Mouse (Mus musculus): ENCODE results near the gene Kcnip4.
A peak's percentile ranks its signal among the peaks of the same experiment; 100 is the strongest.

Gene Kcnip4

DNA sequence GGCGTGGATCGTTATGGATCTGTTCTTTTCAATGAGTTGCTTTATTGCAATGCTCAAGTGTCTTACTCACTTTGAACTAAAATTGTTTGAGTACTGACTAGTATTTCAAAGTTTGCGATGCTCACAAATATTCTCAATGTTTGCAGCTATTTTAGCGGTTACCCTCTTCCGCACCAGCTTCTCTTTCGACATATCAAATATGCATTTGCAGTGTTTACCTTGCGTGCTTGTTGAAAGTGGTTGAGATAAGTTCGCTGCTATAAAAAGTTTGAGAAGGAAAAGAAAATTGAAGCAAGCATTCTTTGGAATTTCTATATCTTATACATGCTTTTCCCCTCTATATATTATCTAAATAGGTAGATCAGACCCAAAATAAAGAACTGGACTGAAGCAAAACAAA, 634.5 kb downstream of the Kcnip4 start:
- no peak for DNase-seq (ENCODE audit: low read depth, low spot score)

DNA sequence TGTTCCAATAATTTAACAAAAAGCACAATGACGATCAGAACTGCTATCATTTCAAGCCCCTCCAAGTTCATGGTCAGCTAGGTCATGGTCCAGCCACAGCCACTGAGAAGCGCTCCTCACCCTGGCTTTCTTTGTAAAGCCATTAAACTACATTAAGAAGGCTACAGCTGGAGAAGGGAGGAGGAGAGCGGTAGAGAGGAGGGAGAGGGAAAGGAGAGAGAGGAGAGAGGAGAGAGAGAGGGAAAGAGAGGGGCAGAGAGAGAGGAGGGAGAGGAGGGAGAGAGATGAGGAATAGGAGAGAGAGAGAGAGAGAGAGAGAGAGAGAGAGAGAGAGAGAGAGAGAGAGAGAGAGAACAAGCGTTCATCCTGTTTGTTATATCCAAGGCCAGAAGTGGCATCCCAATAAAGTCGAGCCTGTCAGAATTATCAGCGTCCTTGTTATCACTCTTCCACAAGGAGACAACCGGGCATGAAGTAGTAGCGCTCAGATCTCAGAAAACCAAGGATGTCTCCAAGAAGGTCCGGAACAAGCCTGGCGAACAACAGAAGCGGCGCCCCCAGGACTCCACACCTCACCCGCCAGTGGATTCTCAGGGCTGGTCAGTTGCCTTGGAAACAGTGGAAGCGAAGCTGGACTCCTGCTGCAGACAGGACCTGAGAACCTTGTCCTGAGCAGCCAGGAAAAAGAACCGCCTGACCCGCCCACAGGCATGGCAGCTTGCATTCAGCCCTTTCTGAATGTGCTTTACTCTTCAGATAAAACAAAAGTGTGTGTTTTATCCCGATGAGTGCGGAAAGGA, 635.1 kb downstream of the Kcnip4 start:
- peak; percentile 5 for DNase-seq (ENCODE audit: low read depth, low spot score)

GRCm38 (mm10) chr5:48878081-48878480, 646.6 kb downstream of the Kcnip4 start:
- no peak for DNase-seq (ENCODE audit: low read depth, low spot score)

DNA sequence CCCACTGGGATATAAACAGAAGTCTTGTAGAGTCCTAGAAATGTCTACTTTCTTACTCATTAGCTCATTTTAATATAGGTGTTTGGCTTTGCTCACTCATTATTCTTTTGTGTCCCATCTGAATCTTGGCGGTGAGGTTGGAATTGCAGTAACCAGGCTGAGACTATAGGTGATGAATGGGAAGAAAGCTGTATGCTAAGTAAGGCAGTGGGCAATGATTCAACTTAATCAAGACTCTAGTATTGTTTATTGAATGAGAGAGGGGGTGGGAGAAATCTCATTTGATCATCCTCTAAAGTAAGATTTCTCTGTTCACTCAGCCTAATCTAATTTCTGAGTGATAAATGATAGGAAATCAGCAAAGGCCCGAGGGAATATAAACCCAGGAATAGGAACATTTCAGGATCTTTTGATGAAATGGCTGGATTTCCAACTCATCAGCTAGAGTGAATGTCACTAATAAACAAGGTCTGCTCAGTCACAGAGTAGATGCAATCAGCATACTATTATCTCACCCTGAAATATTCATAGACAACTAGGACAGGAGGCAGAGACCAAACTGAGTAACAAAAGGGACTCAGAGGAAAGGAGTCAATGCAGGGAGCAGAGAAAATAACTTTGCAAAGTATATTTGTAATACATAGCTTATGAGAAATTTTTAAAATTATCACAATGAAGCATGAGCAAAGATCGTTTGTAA, 660.3 kb downstream of the Kcnip4 start:
- DNase-seq (ENCODE audit: low read depth, low spot score) = no peak

- DNase-seq (ENCODE audit: low read depth, low spot score) = no peak
These were observed 683.7 kb downstream of the Kcnip4 start for GRCm38 (mm10) chr5:48840971-48841370.

- DNase-seq (ENCODE audit: low read depth, low spot score) = no peak
These were observed 729.2 kb downstream of the Kcnip4 start for GRCm38 (mm10) chr5:48795526-48795925.

DNA sequence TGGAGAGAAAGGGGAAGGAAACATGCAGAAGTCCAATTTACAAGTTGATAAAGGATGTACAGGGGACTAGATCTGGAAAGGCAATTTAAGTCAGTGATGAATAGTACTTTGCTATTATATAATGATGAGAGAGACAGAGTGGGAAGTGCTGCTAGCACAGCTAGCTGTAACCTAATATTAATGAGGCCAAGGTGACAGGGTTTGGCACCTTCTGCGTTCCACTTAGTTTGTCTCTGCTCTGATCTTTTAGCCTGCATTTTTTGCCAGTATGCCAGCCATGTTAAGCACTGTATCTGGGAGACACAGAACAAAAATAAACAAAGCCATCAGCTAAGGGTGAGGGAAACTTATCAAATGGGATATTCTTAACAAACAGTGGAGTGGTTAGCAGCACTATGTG, 745.3 kb downstream of the Kcnip4 start:
- DNase-seq (ENCODE audit: low read depth, low spot score) = no peak

GRCm38 (mm10) chr5:48748613-48749012, 776.1 kb downstream of the Kcnip4 start:
- no peak for DNase-seq (ENCODE audit: low read depth, low spot score)

- DNase-seq (ENCODE audit: low read depth, low spot score) = peak; percentile 4
These were observed 787.1 kb downstream of the Kcnip4 start for GRCm38 (mm10) chr5:48737640-48738039.

GRCm38 (mm10) chr5:48718166-48718565, 806.5 kb downstream of the Kcnip4 start:
- DNase-seq (ENCODE audit: low read depth, low spot score) = no peak

GRCm38 (mm10) chr5:48705997-48706396, 818.7 kb downstream of the Kcnip4 start:
- DNase-seq (ENCODE audit: low read depth, low spot score) = no peak

GRCm38 (mm10) chr5:48687068-48687467, 837.6 kb downstream of the Kcnip4 start:
- DNase-seq (ENCODE audit: low read depth, low spot score) = no peak

DNA sequence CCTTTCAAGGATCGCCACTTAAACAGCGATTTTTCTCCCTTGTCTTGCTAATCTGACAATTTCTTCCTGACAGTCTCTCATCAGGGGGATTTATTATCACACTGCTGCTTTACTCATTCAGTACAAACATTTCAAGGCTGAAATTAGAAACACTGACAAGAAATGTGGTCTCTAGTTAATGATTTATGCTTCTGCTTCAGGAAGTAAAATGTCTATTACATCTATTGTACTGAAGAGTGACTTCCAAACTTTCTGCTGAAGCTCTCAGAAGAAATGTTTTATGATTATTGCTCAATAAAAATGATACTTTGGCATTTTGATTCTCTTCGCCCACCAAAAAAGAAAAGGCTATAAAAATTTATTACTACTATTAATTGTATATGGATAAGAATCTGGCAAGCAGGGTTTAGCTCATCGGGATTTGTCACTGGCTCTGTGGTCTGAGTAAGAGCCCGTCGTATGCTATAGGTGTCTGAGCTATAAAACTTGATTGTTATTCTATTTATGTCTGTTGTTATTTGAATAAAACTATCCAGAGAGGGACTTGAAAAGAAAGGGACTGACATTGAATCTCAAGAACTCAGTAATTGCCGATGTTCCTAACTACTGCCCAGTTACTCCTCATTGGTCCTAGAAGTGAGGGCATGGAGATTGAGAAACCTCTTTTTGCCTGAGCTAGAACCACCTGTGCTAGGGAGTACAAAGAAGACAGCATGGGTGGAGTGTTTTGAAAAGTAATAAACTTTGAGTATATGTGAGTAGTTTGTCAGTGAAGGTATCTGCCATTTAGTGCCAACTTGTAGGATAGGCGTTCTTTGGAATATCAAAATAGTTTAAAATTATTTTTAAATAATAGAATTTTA, 844.7 kb downstream of the Kcnip4 start:
- no peak for DNase-seq (ENCODE audit: low read depth, low spot score)

GRCm38 (mm10) chr5:48662504-48662903, 862.2 kb downstream of the Kcnip4 start:
- no peak for DNase-seq (ENCODE audit: low read depth, low spot score)

DNA sequence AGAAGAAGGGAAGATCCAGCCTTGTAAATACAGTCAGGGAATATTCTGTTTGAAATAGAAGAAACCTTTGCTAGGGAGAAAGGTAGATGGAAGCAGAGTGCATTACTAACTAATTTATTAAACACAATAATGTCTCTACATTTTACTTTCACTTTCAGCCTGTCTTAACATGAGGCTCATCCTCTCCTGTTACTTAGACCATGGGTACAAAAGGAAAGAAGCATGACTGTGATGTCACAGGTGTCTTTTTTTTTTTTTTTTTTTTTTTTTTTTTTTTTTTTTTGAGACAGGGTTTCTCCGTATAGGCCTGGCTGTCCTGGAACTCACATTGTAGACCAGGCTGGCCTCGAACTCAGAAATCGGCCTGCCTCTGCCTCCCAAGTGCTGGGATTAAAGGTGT, 864.7 kb downstream of the Kcnip4 start:
- no peak for DNase-seq (ENCODE audit: low read depth, low spot score)

GRCm38 (mm10) chr5:48650496-48650895, 874.2 kb downstream of the Kcnip4 start:
- DNase-seq (ENCODE audit: low read depth, low spot score) = no peak

GRCm38 (mm10) chr5:48636675-48637074, 888.0 kb downstream of the Kcnip4 start:
- DNase-seq (ENCODE audit: low read depth, low spot score) = no peak

DNA sequence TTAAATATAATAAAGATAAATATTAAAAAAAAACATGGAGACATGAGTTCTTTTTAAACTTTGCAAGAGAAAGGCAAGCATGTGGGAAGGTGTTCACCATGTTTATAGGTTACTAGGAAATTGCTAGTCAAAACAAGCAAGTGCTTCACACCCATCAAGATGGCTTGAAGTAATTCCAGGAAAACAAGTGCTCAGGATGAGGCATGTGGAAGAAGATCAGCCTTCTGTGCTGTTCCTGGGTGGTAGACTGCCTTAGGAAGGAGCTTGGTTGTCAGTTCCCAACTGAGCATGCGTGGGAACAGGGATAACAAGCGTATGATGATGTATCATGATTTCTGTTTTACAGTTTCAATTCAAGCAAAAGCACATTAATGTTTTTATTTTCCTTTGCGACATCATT, 891.1 kb downstream of the Kcnip4 start:
- no peak for DNase-seq (ENCODE audit: low read depth, low spot score)

DNA sequence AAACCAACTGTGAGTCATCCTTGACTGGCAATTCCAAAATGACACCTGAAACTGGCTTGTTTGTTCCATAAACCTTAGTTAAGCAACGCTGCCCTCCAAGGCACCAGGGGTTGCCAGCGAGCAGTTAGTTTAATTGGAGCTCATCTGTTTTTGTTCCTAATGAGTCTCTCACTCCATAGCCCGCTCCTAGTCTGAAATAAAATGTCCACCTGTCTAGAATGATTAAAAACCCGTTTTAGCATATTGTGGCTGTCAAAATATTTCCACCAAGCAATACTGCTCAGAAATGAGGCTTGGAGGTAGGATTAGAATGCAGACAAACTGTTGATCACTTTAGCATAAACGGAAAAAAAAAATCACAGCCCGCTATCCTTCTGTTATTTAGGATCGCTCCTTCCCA, 901.3 kb downstream of the Kcnip4 start:
- no peak for DNase-seq (ENCODE audit: low read depth, low spot score)

- no peak for DNase-seq (ENCODE audit: low read depth, low spot score)
These were observed 917.8 kb downstream of the Kcnip4 start for GRCm38 (mm10) chr5:48606916-48607315.

GRCm38 (mm10) chr5:48606281-48606680, 918.4 kb downstream of the Kcnip4 start:
- no peak for DNase-seq (ENCODE audit: low read depth, low spot score)

DNA sequence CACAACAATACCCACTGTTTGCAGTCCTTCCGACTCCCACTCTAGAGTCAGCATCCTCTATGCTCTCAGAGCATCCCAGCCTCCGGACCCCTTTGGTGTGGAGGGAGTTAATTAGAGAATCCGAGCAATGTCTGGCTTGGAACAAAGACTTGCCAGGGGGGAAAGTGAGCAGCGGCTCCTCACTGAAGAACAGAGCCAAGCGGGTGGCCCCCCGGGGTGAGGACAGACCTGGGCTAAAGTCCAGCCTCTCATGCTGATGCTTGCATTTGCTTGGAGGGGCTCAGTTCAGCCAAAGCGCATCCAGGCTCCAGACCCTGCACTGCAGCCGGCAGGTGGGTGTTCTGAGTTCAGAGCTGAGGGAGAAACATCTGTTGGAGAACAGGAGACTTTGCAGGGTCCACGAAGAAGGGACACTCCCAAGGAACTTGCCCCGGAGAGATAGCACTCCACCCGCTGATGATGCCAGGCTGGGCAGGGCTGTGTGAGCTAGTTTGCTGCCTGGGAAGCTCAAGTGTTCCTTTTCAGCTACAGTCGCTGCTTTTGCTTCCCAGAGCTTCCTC, 925.1 kb downstream of the Kcnip4 start:
- peak; percentile 45 for DNase-seq (ENCODE audit: low read depth, low spot score)
